Mouse (Mus musculus) heart, adult 2 months (tissue): ENCODE data around the gene Gm14403. TPM values are rescaled to one million over a fixed set of nuclear protein-coding genes. Genes with fewer than 3 reads are reported as not detected.
"Not testable (repeated sequence)": the region's sequence is repeated elsewhere in the genome, so short reads cannot be mapped to it uniquely, and the experiment has no call there.

Experiments used
- DNase-seq, 2 experiments: peaks; one replicate each; pipeline ENCODE4 v3.0.0; 2021
- H3K27ac ChIP-seq: fragments of 200-600 bp; 2 replicates; pipeline ENCODE4 v1.8.1; 2022
- H3K27me3 ChIP-seq: fragments of 200-500 bp; 2 replicates; pipeline ENCODE4 v1.6.1; 2012; ENCODE audit warnings: mild to moderate bottlenecking, low read length, inconsistent platforms, mixed read lengths; ENCODE audit not compliant: control insufficient read depth, insufficient read depth
- H3K36me3 ChIP-seq: fragments of 200-500 bp; 2 replicates; pipeline ENCODE4 v1.6.1; 2012; ENCODE audit warnings: low read length, inconsistent platforms; ENCODE audit not compliant: control insufficient read depth, insufficient read depth
- H3K4me1 ChIP-seq: fragments of 200-500 bp; 2 replicates; pipeline ENCODE4 v1.6.1; 2011; ENCODE audit warnings: low read length; ENCODE audit not compliant: control insufficient read depth, insufficient read depth
- H3K4me3 ChIP-seq: fragments of 200-600 bp; 2 replicates; pipeline ENCODE4 v1.8.1; 2022
- H3K79me2 ChIP-seq: fragments of 200-500 bp; replicated peaks from 2 replicates; pipeline ENCODE4 v1.6.1; 2012; ENCODE audit warnings: mild to moderate bottlenecking, inconsistent platforms, low read length, moderate library complexity, mixed read lengths; ENCODE audit not compliant: control insufficient read depth, insufficient read depth
- H3K9ac ChIP-seq: fragments of 200-500 bp; 2 replicates; pipeline ENCODE4 v1.6.1; 2012; ENCODE audit warnings: low read depth, mild to moderate bottlenecking, control low read depth, inconsistent platforms, low read length, mixed read lengths
- CTCF ChIP-seq: fragments of 200-600 bp; IDR thresholded peaks from 2 replicates; pipeline ENCODE4 v1.8.1; 2022; ENCODE audit warnings: antibody characterized with exemption, mild to moderate bottlenecking, moderate library complexity
- EP300 ChIP-seq: fragments of 200-500 bp; IDR thresholded peaks from 2 replicates; pipeline ENCODE4 v1.6.1; 2011; ENCODE audit warnings: low read depth, low read length, control low read depth; ENCODE audit not compliant: insufficient read depth
- POLR2A ChIP-seq: fragments of 200-500 bp; IDR thresholded peaks from 2 replicates; pipeline ENCODE4 v1.6.1; 2011; ENCODE audit warnings: mild to moderate bottlenecking, low read depth, low read length, control low read depth; ENCODE audit not compliant: insufficient read depth
- WGBS: fragments of 180-500 bp; shearing (Covaris S2); methylation state at CpG from one replicate; pipeline ENCODE4 v1.1.7; 2018; 5-methylcytosine and 5-hydroxymethylcytosine counted together
- intact Hi-C: fragments of 180-260 bp; cut with DNase I; formaldehyde crosslinking; loops from one replicate; pipeline ENCODE4 v1.15.1; 2025
- polyA plus RNA-seq: library from polyadenylated mRNA; depleted of rRNA; stranded (reverse); fragments of >200 nt; gene quantifications from 2 replicates; pipeline ENCODE4 v1.2.3, GENCODE M21; 2012
- total RNA-seq, 2 experiments: library from RNA; stranded (reverse); gene quantifications; 2 replicates each; pipeline ENCODE4 v1.2.3; 2021

Gm14403 gene
- total and polyA plus RNA-seq, 3 experiments: 5.2 to 86.5 (median 78.2) TPM

GRCm38 (mm10) chr2:177513991-177514479 lies 16.0 kb downstream of the Gm14403 start:
- H3K27ac ChIP-seq, H3K4me1 ChIP-seq, intact Hi-C loops, H3K4me3 ChIP-seq, H3K79me2 ChIP-seq, H3K27me3 ChIP-seq, DNase-seq, H3K9ac ChIP-seq, H3K36me3 ChIP-seq: not testable (repeated sequence)
- 81% methylated on average over 4 of the region's 4 CpGs for WGBS

GRCm38 (mm10) chr2:177517746-177518145 lies 19.7 kb downstream of the Gm14403 start:
- H3K4me1 ChIP-seq, H3K27me3 ChIP-seq, intact Hi-C loops, H3K9ac ChIP-seq, H3K36me3 ChIP-seq, H3K27ac ChIP-seq, H3K79me2 ChIP-seq, DNase-seq, H3K4me3 ChIP-seq: not testable (repeated sequence)
- 74% methylated on average over 9 of the region's 9 CpGs for WGBS

GRCm38 (mm10) chr2:177518354-177518753 lies 20.3 kb downstream of the Gm14403 start:
- intact Hi-C loops, H3K4me3 ChIP-seq, H3K9ac ChIP-seq, H3K4me1 ChIP-seq, H3K79me2 ChIP-seq, DNase-seq, H3K27me3 ChIP-seq, H3K27ac ChIP-seq, H3K36me3 ChIP-seq: not testable (repeated sequence)
- 85% methylated on average over 7 of the region's 7 CpGs for WGBS

GRCm38 (mm10) chr2:177518960-177519359 lies 20.9 kb downstream of the Gm14403 start:
- 78% methylated on average over 1 of the region's 1 CpGs for WGBS
- H3K9ac ChIP-seq, H3K4me3 ChIP-seq, H3K36me3 ChIP-seq, H3K4me1 ChIP-seq, DNase-seq, H3K79me2 ChIP-seq, H3K27ac ChIP-seq, intact Hi-C loops, H3K27me3 ChIP-seq: not testable (repeated sequence)

GRCm38 (mm10) chr2:177520035-177520434 lies 22.0 kb downstream of the Gm14403 start:
- H3K36me3 ChIP-seq: no peaks in the 10 kb centered on the region
- H3K27ac ChIP-seq: no peak overlapping the region
- H3K4me3 ChIP-seq: no peak overlapping the region
- H3K9ac ChIP-seq: no peak overlapping the region
- 71% methylated on average over 8 of the region's 8 CpGs for WGBS
- no peaks in the 10 kb centered on the region for H3K27me3 ChIP-seq
- no peak for DNase-seq
- TF ChIP-seq EP300 (no peak), POLR2A (no peak), CTCF (no peak)
- no peaks in the 10 kb centered on the region for H3K79me2 ChIP-seq
- no peaks in the 10 kb centered on the region for H3K4me1 ChIP-seq
- intact Hi-C loops: no loop called here

- Histone ChIP-seq H3K9ac (no peak overlapping the region), H3K36me3 (no peaks in the 10 kb centered on the region), H3K79me2 (no peaks in the 10 kb centered on the region), H3K27ac (no peak overlapping the region), H3K4me3 (no peak overlapping the region), H3K4me1 (no peaks in the 10 kb centered on the region), H3K27me3 (no peaks in the 10 kb centered on the region)
- no peak for DNase-seq
- intact Hi-C loops: no loop called here
- TF ChIP-seq POLR2A: no peak
- no peak for TF ChIP-seq CTCF
- no peak for TF ChIP-seq EP300
- 84% methylated on average over 20 of the region's 20 CpGs for WGBS
Observed at GRCm38 (mm10) chr2:177523061-177523460, 25.0 kb downstream of the Gm14403 start.

GRCm38 (mm10) chr2:177523674-177524073 lies 25.7 kb downstream of the Gm14403 start:
- intact Hi-C loops, H3K4me3 ChIP-seq, H3K27ac ChIP-seq, H3K36me3 ChIP-seq, H3K79me2 ChIP-seq, DNase-seq, H3K9ac ChIP-seq, H3K27me3 ChIP-seq, H3K4me1 ChIP-seq: not testable (repeated sequence)
- 85% methylated on average over 6 of the region's 6 CpGs for WGBS

- DNase-seq, H3K9ac ChIP-seq, intact Hi-C loops, H3K4me1 ChIP-seq, H3K36me3 ChIP-seq, H3K79me2 ChIP-seq, H3K27me3 ChIP-seq, H3K4me3 ChIP-seq, H3K27ac ChIP-seq: not testable (repeated sequence)
- 86% methylated on average over 16 of the region's 16 CpGs for WGBS
Observed at GRCm38 (mm10) chr2:177524171-177524570, 26.2 kb downstream of the Gm14403 start.
